Mouse (Mus musculus) skeletal muscle tissue, adult 2 months (tissue): ENCODE measurements around the gene Cln6.

Experiments
- DNase-seq: peaks from one replicate; pipeline ENCODE4 v3.0.0-alpha.2; 2012; ENCODE audit warnings: low read depth, low spot score

Cln6 gene

GRCm38 (mm10) chr9:62877825-62878224, 39.2 kb downstream of the Cln6 start:
- no peak for DNase-seq

GRCm38 (mm10) chr9:62881871-62882270, 43.3 kb downstream of the Cln6 start:
- peak; percentile 67 for DNase-seq

- peak; percentile 25 for DNase-seq
These were observed 55.9 kb downstream of the Cln6 start for GRCm38 (mm10) chr9:62894486-62894885.
